Mouse (Mus musculus) left cerebral cortex, adult 18-20 months (tissue): ENCODE results near the gene Spata32. TPM values are rescaled to one million over a fixed set of nuclear protein-coding genes. Genes with fewer than 3 reads are reported as not detected.

Experiments
- DNase-seq, 2 experiments: peaks; one replicate each; pipeline ENCODE4 v3.0.0; 2021 to 2022; ENCODE audit warnings: low spot score in 2 of 2, mixed read lengths in 1 of 2
- total RNA-seq, 2 experiments: library from RNA; stranded (reverse); gene quantifications; 2 replicates each; pipeline ENCODE4 v1.2.3; 2021

The Spata32 gene
- total RNA-seq, 2 experiments from 2014 or later = 1.5 to 1.8 TPM

- DNase-seq = no peak
Observed at GRCm38 (mm10) chr11:103208458-103208857, 9.8 kb downstream of the Spata32 start, which contains the start of gene 1700023F06Rik. TSS of gene 1700023F06Rik (minus strand) at chr11:103208558.

GRCm38 (mm10) chr11:103206203-103206602 is 12.0 kb downstream of the Spata32 start:
- peak in 1 of 2 experiments; percentile 29 for DNase-seq

- no peak for DNase-seq
Observed at GRCm38 (mm10) chr11:103202376-103202775, 15.9 kb downstream of the Spata32 start.

- DNase-seq = peak; percentile 77 to 90
Observed at GRCm38 (mm10) chr11:103201664-103202063, 16.6 kb downstream of the Spata32 start.

GRCm38 (mm10) chr11:103198911-103199803 is 19.1 kb downstream of the Spata32 start:
- peak; percentile 86 to 89 for DNase-seq

GRCm38 (mm10) chr11:103198339-103198738 is 19.9 kb downstream of the Spata32 start:
- DNase-seq = no peak

- peak; percentile 56 to 78 for DNase-seq
Observed at GRCm38 (mm10) chr11:103197340-103197739, 20.9 kb downstream of the Spata32 start.

- peak in 1 of 2 experiments; percentile 22 for DNase-seq
Observed at GRCm38 (mm10) chr11:103195656-103196055, 22.6 kb downstream of the Spata32 start.

- DNase-seq = peak; percentile 50 to 59
Observed at GRCm38 (mm10) chr11:103195236-103195635, 23.0 kb downstream of the Spata32 start.

GRCm38 (mm10) chr11:103193825-103194168 is 24.4 kb downstream of the Spata32 start:
- no peak for DNase-seq

- DNase-seq = peak; percentile 74 to 78
Observed at GRCm38 (mm10) chr11:103192956-103193824, 25.0 kb downstream of the Spata32 start.

GRCm38 (mm10) chr11:103192230-103192955 is 25.8 kb downstream of the Spata32 start:
- DNase-seq = peak; percentile 76 to 86

GRCm38 (mm10) chr11:103184891-103185290 is 33.3 kb downstream of the Spata32 start:
- peak in 1 of 2 experiments; percentile 55 for DNase-seq

GRCm38 (mm10) chr11:103181911-103182310 is 36.3 kb downstream of the Spata32 start:
- no peak for DNase-seq

- peak in 1 of 2 experiments; percentile 42 for DNase-seq
Observed at GRCm38 (mm10) chr11:103181349-103181748, 36.9 kb downstream of the Spata32 start.

- DNase-seq = no peak
Observed at GRCm38 (mm10) chr11:103180426-103180825, 37.8 kb downstream of the Spata32 start.

- DNase-seq = no peak
Observed at GRCm38 (mm10) chr11:103178748-103179147, 39.5 kb downstream of the Spata32 start.

GRCm38 (mm10) chr11:103177815-103178485 is 40.3 kb downstream of the Spata32 start:
- no peak for DNase-seq

GRCm38 (mm10) chr11:103177216-103177615 is 41.0 kb downstream of the Spata32 start:
- DNase-seq = no peak

- no peak for DNase-seq
Observed at GRCm38 (mm10) chr11:103176510-103176909, 41.7 kb downstream of the Spata32 start.
